Comparison of ENCODE assay signal across 8 mouse cellular contexts in genomic region chr10:52233969-52234653, GRCm38 (mm10). TPM values are rescaled to one million over a fixed set of nuclear protein-coding genes. Genes with fewer than 3 reads are reported as not detected.
A peak's percentile ranks its signal among the peaks of the same experiment; 100 is the strongest.
DNase-seq lines count a peak whose midpoint lies in the region; ATAC-seq and TF ChIP-seq lines count a peak whose summit lies in the region.

No protein-coding gene starts in this region.

- peaks cover 16% of the 10 kb centered on the region for H3K4me1 ChIP-seq in kidney, adult 2 months (ENCODE audit: control insufficient read depth, insufficient read depth, low read length)
- H3K4me1 ChIP-seq in liver, embryonic 15.5 days (replicated peaks): peaks cover 20% of the 10 kb centered on the region
- H3K4me1 ChIP-seq in neural tube, embryonic 14.5 days (ENCODE audit: control insufficient read depth, insufficient read depth, low read length): no peaks in the 10 kb centered on the region

- no peak for TF ChIP-seq POLR2A in kidney, adult 2 months (IDR thresholded peaks at IDR 0.05; ENCODE audit: low read depth, low read length)

- peak overlapping the region; percentile 61 for H3K9ac ChIP-seq in liver, embryonic 15.5 days
- H3K9ac ChIP-seq in neural tube, embryonic 14.5 days (replicated peaks; ENCODE audit: low read depth, low read length): peak overlapping the region; percentile 82

- H3K27me3 ChIP-seq in kidney, adult 2 months (replicated peaks; ENCODE audit: control insufficient read depth, insufficient read depth, low read length): no peaks in the 10 kb centered on the region
- H3K27me3 ChIP-seq in liver, embryonic 15.5 days: peaks cover 34% of the 10 kb centered on the region
- no peaks in the 10 kb centered on the region for H3K27me3 ChIP-seq in neural tube, embryonic 14.5 days (ENCODE audit: control insufficient read depth, insufficient read depth, low read length)

- H3K36me3 ChIP-seq in kidney, adult 2 months (ENCODE audit: control insufficient read depth, insufficient read depth, low read length): no peaks in the 10 kb centered on the region
- H3K36me3 ChIP-seq in liver, embryonic 15.5 days (replicated peaks): no peaks in the 10 kb centered on the region
- no peaks in the 10 kb centered on the region for H3K36me3 ChIP-seq in neural tube, embryonic 14.5 days (ENCODE audit: control insufficient read depth, insufficient read depth, low read length)

- DNase-seq in CD8-positive naive resting alpha-beta T cell, adult 2 months (ENCODE audit: low read depth in 2 of 2, low spot score in 2 of 2): peak; percentile 7 to 11
- peak; percentile 53 for DNase-seq in R1 (ENCODE audit: low read depth, low spot score)
- DNase-seq in embryo, embryonic 11 days: peak; percentile 68
- peak; percentile 36 for DNase-seq in heart, adult 8-10 months (ENCODE audit: low spot score)
- DNase-seq in kidney, adult 2 months: peak; percentile 56
- DNase-seq in yolk sac, embryonic 10.5 days (ENCODE audit: low spot score): no peak

- no peak for TF ChIP-seq CTCF in kidney, adult 2 months (conservative IDR thresholded peaks at IDR 0.05; ENCODE audit: insufficient read depth, insufficient read length, low read depth, low read length)

- H3K9me3 ChIP-seq in liver, embryonic 15.5 days (replicated peaks): no peaks in the 10 kb centered on the region
- no peaks in the 10 kb centered on the region for H3K9me3 ChIP-seq in neural tube, embryonic 14.5 days (ENCODE audit: control insufficient read depth, low read length)

- peak; percentile 23 for ATAC-seq in liver, embryonic 15.5 days (ENCODE audit: insufficient read depth)
- ATAC-seq in neural tube, embryonic 14.5 days (ENCODE audit: low read depth): peak; percentile 74

- 0% methylated on average over 38 of the region's 40 CpGs for WGBS in kidney, adult 2 months
- 1% methylated on average over 35 of the region's 40 CpGs for WGBS in liver, embryonic 15.5 days (ENCODE audit: insufficient replicate concordance)
- WGBS in neural tube, embryonic 14.5 days: under 1% methylated on average over 38 of the region's 40 CpGs

- H3K27ac ChIP-seq in kidney, adult 2 months (ENCODE audit: insufficient read depth, low read depth, low read length): peak overlapping the region; percentile 91
- H3K27ac ChIP-seq in liver, embryonic 15.5 days (replicated peaks): 0 out of 2 replicates have a peak overlapping the region, but pooled peaks have one; percentile 45
- H3K27ac ChIP-seq in neural tube, embryonic 14.5 days (ENCODE audit: low read depth, low read length): peak overlapping the region; percentile 75

- peak overlapping the region; percentile 86 for H3K4me2 ChIP-seq in liver, embryonic 15.5 days
- peak overlapping the region; percentile 79 for H3K4me2 ChIP-seq in neural tube, embryonic 14.5 days (ENCODE audit: low read depth, low read length)

- H3K4me3 ChIP-seq in kidney, adult 2 months (ENCODE audit: insufficient read depth, low read depth, low read length): peak overlapping the region; percentile 90
- H3K4me3 ChIP-seq in liver, embryonic 15.5 days (replicated peaks): peak overlapping the region; percentile 65
- H3K4me3 ChIP-seq in neural tube, embryonic 14.5 days (ENCODE audit: low read depth, low read length): peak overlapping the region; percentile 80

RNA-seq across cellular contexts. Expression of gene Dcbld1, which starts 0.7 kb away (rescaled TPM):
- total RNA-seq in heart, adult 8-10 months (2022): 1 to 10 TPM; 3.4 to 4.4 (median 4.0) TPM
- 10.3 and 11.7 TPM in 2 replicates for polyA plus RNA-seq in kidney, adult 2 months (2012; rRNA removed)
- 4.4 TPM in 2 replicates for polyA plus RNA-seq in liver, embryonic 15.5 days (2015; fragmentation: Nextera tagmentation; extraction: Ambion mirVana)
- 28.9 and 36.0 TPM in 2 replicates for polyA plus RNA-seq in neural tube, embryonic 14.5 days (2014; fragmentation: Nextera tagmentation; extraction: Ambion mirVana)

RNA-seq across cellular contexts. Expression of gene Ros1, which starts 39.1 kb away (rescaled TPM):
- total RNA-seq in heart, adult 8-10 months (2022): under 1 TPM in 1 of 4 experiments, not detected in 3; 0.03 TPM
- polyA plus RNA-seq in kidney, adult 2 months (2012; rRNA removed): 0.08 and 0.16 TPM in 2 replicates
- 0.01 TPM in 1 of 2 replicates, not detected in the other for polyA plus RNA-seq in liver, embryonic 15.5 days (2015; fragmentation: Nextera tagmentation; extraction: Ambion mirVana)
- polyA plus RNA-seq in neural tube, embryonic 14.5 days (2014; fragmentation: Nextera tagmentation; extraction: Ambion mirVana): 0.04 TPM in 1 of 2 replicates, not detected in the other
